Mouse (Mus musculus) testis, adult 10 weeks (tissue): ENCODE results near the gene Olfr1344. TPM values are rescaled to one million over a fixed set of nuclear protein-coding genes. Genes with fewer than 3 reads are reported as not detected.

Experiments used
- polyA plus RNA-seq: library from polyadenylated mRNA; stranded (reverse); fragments of 350-450 nt; fragmentation: Illumina TruSeq; extraction: RNeasy Lipid Tissue Mini Kit (QIAGEN cat#74804); gene quantifications from one replicate; pipeline ENCODE4 v1.2.3, GENCODE M21; 2014; ENCODE audit warnings: low read depth, low replicate concordance

Gene Olfr1344
- not detected for polyA plus RNA-seq

GRCm38 (mm10) chr7:6438388-6438787 is at the start of gene Olfr1344:
Olfr1344 (plus strand) TSS chr7:6438688.

DNA sequence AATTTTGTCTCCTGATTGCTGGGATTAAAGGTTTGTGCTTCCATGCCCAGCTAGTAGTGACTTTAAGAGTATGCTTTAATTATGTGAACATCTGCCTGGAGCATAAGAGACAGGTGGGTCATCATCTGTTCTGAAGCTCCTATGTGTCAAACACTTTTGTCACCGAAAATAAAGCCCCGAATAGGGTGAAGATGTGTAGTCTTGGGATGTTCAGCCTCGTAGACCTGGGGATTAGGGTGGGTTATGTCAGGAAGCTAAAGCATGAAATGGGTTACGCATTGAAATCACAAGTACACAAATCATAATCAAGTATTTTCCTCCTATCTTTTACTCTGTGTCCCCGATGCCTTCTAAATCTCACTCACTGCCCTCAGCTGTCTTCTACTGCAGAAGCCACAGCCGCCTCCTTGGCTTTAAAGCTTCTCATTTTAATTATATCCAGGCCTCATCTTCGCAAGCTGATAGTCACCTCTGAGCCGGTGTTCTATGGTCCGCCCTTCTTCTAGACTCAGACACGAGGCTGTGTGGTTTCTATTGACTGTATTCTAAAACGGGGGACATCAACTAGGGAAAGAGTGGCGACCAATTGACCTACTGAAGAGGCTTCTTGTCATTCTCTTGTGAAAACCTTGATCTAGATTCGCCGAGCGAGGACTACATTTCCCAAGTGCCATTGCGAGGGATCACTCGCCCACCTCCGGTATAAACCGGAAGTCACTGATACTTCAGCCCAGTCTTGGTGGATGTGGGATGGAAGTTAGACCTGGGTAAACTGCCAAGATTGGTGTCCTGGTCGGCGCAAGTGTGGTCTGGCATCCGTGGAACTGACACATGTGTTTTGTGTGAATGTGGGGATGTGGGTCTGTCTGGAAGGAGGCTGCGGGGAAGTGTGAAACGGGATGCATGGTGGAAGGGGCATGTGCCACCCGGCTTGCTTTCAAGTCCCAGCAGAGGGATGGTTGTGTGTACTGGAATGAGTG is 40.2 kb upstream of the Olfr1344 start, which contains the start of gene Smim17:
Gene Smim17 (plus strand): TSS at position 720 of the 980 bp plus-strand sequence.

DNA sequence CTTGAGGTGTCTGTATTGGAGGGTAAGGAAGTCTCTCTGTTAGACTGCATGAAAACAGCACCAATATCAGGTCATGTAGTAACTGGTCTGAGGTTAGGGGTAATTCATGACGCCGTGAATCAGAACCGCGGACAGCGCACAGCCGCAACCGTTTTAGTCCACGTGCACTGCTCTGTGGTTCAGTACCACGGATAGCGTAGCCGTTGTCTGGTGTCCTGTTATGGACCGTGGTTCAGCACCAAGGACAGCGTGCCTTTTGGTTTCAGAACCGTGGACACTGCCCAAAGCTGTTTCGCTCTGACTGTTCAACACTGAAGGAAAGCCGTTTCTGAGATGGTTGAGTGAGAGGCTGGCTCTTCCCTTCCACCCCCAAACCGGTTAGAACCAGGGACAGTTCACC is 28.4 kb upstream of the Olfr1344 start, which contains the start of gene Gm20715:
Gene Gm20715 (plus strand): TSS at position 235 of the 400 bp plus-strand sequence.

DNA sequence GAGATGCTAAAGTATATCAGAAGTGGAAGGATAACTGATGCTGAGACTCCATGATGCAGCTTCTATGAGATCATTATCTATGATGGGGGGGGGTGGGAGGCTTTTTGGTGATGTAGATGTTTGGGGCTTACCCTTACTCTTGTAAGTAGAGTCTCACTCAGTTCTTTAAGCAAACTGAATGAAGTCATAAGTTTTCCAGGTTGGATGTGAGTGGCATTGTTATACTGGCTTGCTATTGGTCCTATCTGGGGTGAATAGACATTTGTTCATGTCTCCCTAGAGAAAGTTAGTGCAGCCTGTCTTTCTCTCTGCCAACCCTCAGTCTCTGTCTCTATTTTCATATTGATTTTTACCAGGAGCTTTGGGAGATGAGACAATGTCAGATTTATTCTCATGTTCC is 17.4 kb downstream of the Olfr1344 start, which contains the start of gene Olfr1336:
Gene Olfr1336 (plus strand): TSS at position 301 of the 400 bp plus-strand sequence.

GRCm38 (mm10) chr7:6466951-6467350 is 28.5 kb downstream of the Olfr1344 start, which contains the start of gene Olfr1346:
Olfr1346 (plus strand) TSS chr7:6467101.

DNA sequence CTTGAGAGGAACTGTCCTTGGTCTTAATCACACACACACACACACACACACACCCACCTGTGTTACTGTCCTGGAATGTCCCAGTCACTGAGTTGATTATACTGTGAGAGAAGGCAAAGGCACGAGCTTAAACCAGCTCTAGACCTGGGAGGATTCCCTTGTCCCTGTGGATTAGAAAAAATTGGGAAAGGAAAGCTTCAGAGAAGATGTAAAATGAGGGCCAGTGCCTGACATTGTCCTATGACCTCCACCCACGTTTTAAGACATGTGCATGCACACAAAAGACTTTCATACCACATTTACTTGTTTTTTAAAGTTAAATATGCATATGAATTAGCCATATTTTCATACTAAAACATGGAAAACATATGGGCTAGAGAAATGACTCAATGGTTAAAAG is 48.4 kb downstream of the Olfr1344 start, which contains the start of gene Olfr5:
Gene Olfr5 (minus strand): TSS at position 101 of the 400 bp plus-strand sequence.

Other genes with a start within 250 kb of the Olfr1344 start
- gene Galp, start 241.6 kb upstream of the Olfr1344 start, polyA plus RNA-seq: 0.39 TPM
- 0.80 TPM for gene Zscan5b, start 216.4 kb upstream of the Olfr1344 start, polyA plus RNA-seq
- gene Epp13, start 186.0 kb upstream of the Olfr1344 start, polyA plus RNA-seq: not detected
- gene Zfp667, start 152.1 kb upstream of the Olfr1344 start, polyA plus RNA-seq: 19.8 TPM
- 7.7 TPM for gene Zfp583, start 107.4 kb upstream of the Olfr1344 start, polyA plus RNA-seq
- 3.0 TPM for gene Gm3854, start 94.9 kb upstream of the Olfr1344 start, polyA plus RNA-seq
- 18.0 TPM for gene Zfp78, start 75.4 kb upstream of the Olfr1344 start, polyA plus RNA-seq
- gene Zfp28, start 55.4 kb upstream of the Olfr1344 start, polyA plus RNA-seq: 9.9 TPM
- gene Smim17, start 40.0 kb upstream of the Olfr1344 start, polyA plus RNA-seq: 2.9 TPM
- gene Gm20715, start 28.4 kb upstream of the Olfr1344 start, polyA plus RNA-seq: 3.3 TPM
- 0.17 TPM for gene Olfr1336, start 17.5 kb downstream of the Olfr1344 start, polyA plus RNA-seq
- gene Olfr1346, start 28.4 kb downstream of the Olfr1344 start, polyA plus RNA-seq: 0.07 TPM
- not detected for gene Olfr5, start 48.3 kb downstream of the Olfr1344 start, polyA plus RNA-seq
- not detected for gene Olfr1347, start 61.1 kb downstream of the Olfr1344 start, polyA plus RNA-seq
- not detected for gene Olfr1348, start 70.1 kb downstream of the Olfr1344 start, polyA plus RNA-seq
- gene Olfr1349, start 84.3 kb downstream of the Olfr1344 start, polyA plus RNA-seq: 0.29 TPM
- gene Olfr1350, start 126.2 kb downstream of the Olfr1344 start, polyA plus RNA-seq: not detected